Mouse (Mus musculus): ENCODE data around the gene Cort. TPM values are rescaled to one million over a fixed set of nuclear protein-coding genes. Genes with fewer than 3 reads are reported as not detected.
"Not testable (repeated sequence)": the region's sequence is repeated elsewhere in the genome, so short reads cannot be mapped to it uniquely, and the experiment has no call there.

The Cort gene
- under 1 TPM in 1 of 3 experiments, not detected in 2; 0.73 TPM for polyA plus RNA-seq (2017; shearing (Covaris generic))

- no peak for ATAC-seq
These were observed at the start of gene Cort for GRCm38 (mm10) chr4:149126663-149127062. Gene Cort (minus strand): TSS chr4:149126763.

DNA sequence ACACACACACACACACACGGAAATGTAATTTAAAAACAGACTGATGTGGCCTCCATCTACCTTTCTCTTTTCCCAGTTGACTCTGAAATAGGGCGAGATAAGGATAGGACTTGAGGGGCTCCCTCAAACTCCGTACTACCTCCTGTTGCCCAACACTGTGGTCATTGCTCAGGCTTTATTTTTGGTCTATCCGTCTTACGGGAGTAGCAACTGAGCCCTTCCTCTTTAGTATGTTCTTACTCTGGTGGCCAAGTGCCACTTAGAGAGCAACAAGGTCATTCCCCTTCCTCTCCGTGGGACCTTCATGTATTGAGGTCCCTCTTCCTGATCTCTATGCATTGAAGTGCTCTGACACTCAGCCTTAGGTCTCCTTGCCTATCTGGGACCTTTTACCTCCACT is 47.1 kb upstream of the Cort start:
- no peak for ATAC-seq

- ATAC-seq: no peak
These were observed 46.1 kb upstream of the Cort start for GRCm38 (mm10) chr4:149172666-149173065.

DNA sequence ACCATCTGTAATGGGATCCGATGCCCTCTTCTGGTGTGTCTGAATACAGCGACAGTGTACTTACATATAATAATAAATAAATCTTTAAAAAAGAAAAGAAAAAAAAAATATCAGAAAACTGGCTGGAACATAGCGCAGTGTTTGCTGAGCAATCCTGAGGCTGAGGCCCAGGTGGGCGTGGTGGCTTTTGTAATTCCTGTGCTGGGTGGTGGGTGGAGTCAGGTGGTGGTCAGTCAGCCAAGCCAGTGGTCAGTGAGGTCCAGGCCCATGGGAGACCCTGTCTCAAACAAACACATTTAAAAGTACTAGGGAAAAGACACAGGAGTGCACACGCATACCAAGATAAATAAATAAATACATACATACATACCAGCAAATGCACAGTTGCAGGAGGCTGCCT is 45.5 kb upstream of the Cort start:
- ATAC-seq: no peak

- no peak for ATAC-seq
These were observed 45.0 kb upstream of the Cort start for GRCm38 (mm10) chr4:149171581-149171981.

GRCm38 (mm10) chr4:149170394-149170931 is 43.9 kb upstream of the Cort start:
- ATAC-seq: no peak

- ATAC-seq: not testable (repeated sequence)
These were observed 43.4 kb upstream of the Cort start for GRCm38 (mm10) chr4:149169926-149170325.

GRCm38 (mm10) chr4:149168016-149168415 is 41.5 kb upstream of the Cort start:
- ATAC-seq: no peak

DNA sequence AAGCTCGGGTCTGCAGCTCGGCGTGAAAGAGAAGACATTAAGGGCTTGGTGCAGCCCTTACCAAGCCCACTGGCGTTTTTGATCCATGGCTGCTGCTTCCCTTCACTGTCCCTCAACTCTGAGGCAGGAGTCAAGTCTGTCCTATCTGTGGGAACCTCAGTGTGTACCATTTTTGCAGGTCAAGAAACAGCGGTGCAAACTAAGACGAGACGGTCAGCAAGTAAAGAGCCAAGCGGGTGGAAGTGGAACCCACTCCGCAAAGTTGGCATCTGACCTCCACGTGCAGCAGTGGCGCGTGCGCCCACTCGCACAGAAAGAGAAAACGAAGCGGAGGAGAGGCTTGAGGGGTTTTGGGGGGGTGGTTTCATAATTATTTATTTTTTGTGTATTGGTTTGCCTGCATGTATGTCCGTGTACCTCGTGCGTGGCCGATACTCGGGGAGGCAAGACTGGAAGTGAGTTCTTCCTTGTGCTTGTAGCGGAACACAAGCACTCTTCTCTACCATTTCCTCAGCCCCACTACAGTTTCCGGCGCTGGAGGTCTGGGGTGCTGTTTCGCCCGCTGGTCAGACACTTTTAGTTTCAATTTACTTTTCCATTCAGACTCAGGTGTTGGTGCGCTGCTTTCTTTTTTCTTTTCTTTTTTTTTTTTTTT is 40.5 kb upstream of the Cort start:
- peak; percentile 27 for ATAC-seq

GRCm38 (mm10) chr4:149166215-149166946 is 39.8 kb upstream of the Cort start, which contains the start of gene Pgd:
Gene Pgd (minus strand): TSS chr4:149166771.
- peak; percentile 97 for ATAC-seq

- ATAC-seq: no peak
These were observed 37.6 kb upstream of the Cort start for GRCm38 (mm10) chr4:149164150-149164549.

GRCm38 (mm10) chr4:149163196-149163595 is 36.6 kb upstream of the Cort start:
- no peak for ATAC-seq

- ATAC-seq: no peak
These were observed 34.6 kb upstream of the Cort start for GRCm38 (mm10) chr4:149161166-149161565.

GRCm38 (mm10) chr4:149159891-149160290 is 33.3 kb upstream of the Cort start:
- ATAC-seq: no peak

DNA sequence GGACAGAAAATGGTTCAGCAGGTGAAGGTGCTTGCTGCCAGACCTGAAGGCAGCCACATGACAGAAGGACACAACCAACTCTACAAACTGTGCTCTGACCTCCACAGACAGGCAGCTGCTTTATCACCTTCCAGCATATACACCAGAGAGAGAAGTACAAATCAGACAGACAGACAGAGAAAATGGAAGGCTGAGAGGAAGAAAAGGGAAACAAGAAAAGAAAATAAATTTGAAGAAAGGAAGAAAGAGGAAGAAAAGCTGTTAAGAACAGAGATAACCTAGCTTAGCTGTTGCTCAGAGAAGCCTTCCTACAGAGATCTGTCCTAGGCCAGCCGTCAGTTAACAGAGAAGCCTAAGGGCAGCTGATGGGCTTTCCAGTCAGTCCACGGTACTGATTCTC is 32.6 kb upstream of the Cort start:
- no peak for ATAC-seq

DNA sequence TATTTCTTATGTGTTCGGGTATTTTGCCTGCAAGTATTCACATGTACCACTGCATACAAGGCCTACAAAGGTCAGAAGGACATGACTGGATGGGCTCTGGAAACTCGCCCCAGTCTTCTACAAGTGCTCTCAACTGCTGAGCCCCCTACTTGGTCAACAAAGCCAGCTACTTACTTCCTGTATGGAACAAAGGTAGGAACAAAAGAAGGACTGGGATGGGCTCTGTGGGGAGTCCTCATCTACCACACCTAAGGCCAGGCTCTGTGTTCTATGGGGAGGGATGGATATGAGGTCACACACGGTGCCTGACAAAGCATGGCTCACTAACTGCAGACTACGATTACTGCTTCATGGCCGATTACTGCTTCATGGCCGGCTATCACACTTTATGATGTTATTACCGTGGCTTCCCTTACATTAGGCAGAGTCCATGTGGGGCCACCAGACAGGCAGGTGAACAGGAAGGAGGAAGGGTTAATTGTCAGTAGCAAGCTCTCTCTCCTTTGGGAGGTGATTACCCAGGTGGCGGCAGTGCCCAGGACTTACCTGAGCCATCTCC is 30.9 kb upstream of the Cort start:
- no peak for ATAC-seq

DNA sequence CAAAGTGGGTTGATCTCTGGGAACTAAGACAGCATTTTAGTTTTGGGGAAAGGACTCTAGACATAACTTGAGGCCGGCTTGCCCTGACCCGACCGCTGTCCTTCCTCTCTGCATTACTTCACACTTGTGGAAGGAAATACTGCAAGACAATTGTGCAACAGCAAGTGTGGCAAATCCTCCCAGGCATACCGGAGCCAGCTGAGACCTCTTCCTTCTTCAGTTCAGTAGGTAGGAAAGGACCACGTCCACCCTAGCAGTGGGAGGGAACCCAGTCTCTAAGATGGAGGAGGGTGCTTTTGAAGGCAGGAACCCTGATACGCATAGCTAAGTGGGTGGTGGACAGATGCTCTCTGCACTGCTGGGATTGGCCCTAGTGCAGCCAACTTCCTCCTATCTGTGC is 29.1 kb upstream of the Cort start:
- no peak for ATAC-seq

DNA sequence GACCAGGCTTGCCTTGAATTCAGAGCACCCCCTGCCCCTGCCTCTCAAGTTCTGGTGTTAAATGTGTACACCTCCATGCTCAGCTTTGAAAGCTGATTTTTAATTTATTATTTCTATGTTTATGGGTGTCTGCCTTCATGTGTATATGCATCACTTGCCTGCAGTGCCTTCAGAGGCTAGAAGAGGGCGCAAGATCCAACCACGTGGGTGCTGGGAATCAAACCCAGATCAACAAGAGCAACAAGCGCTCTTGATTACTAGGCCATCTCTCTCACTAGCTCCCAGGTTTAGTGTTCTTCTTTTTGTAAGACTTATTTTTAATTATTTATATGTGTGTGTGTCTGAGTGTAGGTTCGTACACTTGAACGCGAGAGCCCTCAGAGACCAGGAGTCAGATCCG is 28.3 kb upstream of the Cort start:
- ATAC-seq: no peak

DNA sequence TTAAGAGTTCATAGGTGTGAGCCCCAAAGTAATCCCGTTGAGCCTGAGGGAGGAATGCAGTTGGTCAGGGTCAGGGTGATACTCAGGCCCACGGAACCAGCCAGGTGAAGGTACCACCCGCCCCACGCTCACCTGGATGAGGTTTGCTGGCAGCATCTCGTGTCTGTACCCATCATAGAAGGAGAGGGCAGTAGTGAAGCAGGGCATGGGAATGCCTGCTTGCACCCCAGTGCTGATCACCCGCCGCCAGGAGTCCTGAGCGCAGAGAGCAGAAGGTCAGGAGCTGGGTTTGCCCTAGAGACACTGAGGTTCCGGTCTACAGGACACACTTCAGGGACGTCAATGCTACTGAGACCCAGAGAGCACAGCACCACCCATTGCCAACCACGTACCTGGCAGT is 24.2 kb upstream of the Cort start:
- no peak for ATAC-seq

DNA sequence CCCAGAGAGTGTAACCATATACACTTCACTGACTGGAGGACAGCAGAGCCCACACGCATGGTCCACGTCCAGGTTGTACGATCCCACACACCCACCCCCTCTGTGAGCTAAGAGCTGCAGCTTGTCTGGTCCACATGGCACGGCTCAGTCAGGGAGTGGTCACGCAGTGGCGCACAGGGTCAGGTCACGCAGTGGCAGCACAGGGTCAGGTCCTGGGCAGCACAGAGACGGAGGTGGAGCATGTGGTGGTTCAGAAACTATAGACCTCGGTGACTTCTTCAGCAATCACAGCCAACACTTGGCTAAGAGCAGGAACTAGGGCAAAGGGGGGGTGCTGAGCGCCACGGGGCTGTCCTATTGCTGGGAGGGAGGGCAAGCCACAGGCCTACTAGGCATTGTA is 23.7 kb upstream of the Cort start:
- no peak for ATAC-seq

GRCm38 (mm10) chr4:149149611-149150010 is 23.0 kb upstream of the Cort start:
- no peak for ATAC-seq

DNA sequence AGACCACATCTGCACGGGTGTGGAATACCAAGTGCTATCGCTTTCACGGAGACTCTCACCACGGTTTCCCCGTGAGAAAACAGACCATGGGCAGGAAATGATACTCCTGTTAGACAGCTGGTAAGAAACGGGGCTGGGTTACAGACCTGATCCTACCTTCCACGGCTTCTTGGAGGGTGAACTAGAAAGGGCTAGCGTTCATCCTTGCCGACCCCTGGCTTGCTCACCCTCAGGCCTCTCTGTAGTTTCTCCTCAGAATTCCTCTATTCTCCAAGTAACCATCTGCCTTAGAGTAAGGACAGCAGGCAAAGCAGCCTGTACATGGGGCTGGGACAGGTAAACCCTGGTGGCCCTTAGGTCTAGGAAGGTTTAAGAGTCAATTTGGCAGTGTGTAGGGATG is 22.6 kb upstream of the Cort start:
- ATAC-seq: no peak

GRCm38 (mm10) chr4:149148084-149148483 is 21.5 kb upstream of the Cort start:
- ATAC-seq: no peak

- no peak for ATAC-seq
These were observed 21.0 kb upstream of the Cort start for GRCm38 (mm10) chr4:149147528-149147927.
